Mouse (Mus musculus) inflammation-experienced regulatory T-cells, adult 6 months (primary cell): ENCODE results near the gene Poldip3. TPM values are rescaled to one million over a fixed set of nuclear protein-coding genes. Genes with fewer than 3 reads are reported as not detected.

Source experiments
- ATAC-seq: one replicate; pipeline ENCODE4 v1.8.0; 2017
- polyA plus RNA-seq, 3 experiments: library from polyadenylated mRNA; unstranded; fragments of 100-300 nt; shearing (Covaris generic); gene quantifications; one replicate each; pipeline ENCODE4 v1.2.1; 2017

Gene Poldip3
- polyA plus RNA-seq: 100 to 1,000 TPM; 162 to 203 (median 174) TPM

GRCm38 (mm10) chr15:83149196-83150072, at the start of gene Poldip3:
Gene Poldip3, minus strand, starts transcription at chr15:83149384.
- peak; percentile 81 for ATAC-seq

GRCm38 (mm10) chr15:83193413-83193812, 44.2 kb upstream of the Poldip3 start:
- ATAC-seq: no peak

GRCm38 (mm10) chr15:83182351-83182750, 33.2 kb upstream of the Poldip3 start:
- ATAC-seq: no peak

- ATAC-seq: no peak
Measured at GRCm38 (mm10) chr15:83181800-83182330, 32.7 kb upstream of the Poldip3 start.

GRCm38 (mm10) chr15:83180004-83180403, 30.8 kb upstream of the Poldip3 start:
- no peak for ATAC-seq

GRCm38 (mm10) chr15:83176653-83177052, 27.5 kb upstream of the Poldip3 start:
- no peak for ATAC-seq

GRCm38 (mm10) chr15:83173914-83174884, 25.0 kb upstream of the Poldip3 start:
- no peak for ATAC-seq

- peak; percentile 41 for ATAC-seq
Measured at GRCm38 (mm10) chr15:83172492-83173429, 23.6 kb upstream of the Poldip3 start, which contains the start of gene Cyb5r3. Gene Cyb5r3, minus strand, starts transcription at chr15:83172592.

GRCm38 (mm10) chr15:83171712-83172481, 22.7 kb upstream of the Poldip3 start:
- peak; percentile 93 for ATAC-seq

GRCm38 (mm10) chr15:83170956-83171659, 21.9 kb upstream of the Poldip3 start:
- no peak for ATAC-seq

GRCm38 (mm10) chr15:83169772-83170722, 20.9 kb upstream of the Poldip3 start:
- no peak for ATAC-seq

- ATAC-seq: no peak
Measured at GRCm38 (mm10) chr15:83168875-83169771, 19.9 kb upstream of the Poldip3 start.

- no peak for ATAC-seq
Measured at GRCm38 (mm10) chr15:83168311-83168710, 19.1 kb upstream of the Poldip3 start.

GRCm38 (mm10) chr15:83167550-83168065, 18.4 kb upstream of the Poldip3 start:
- ATAC-seq: no peak

GRCm38 (mm10) chr15:83167126-83167525, 17.9 kb upstream of the Poldip3 start:
- no peak for ATAC-seq

- ATAC-seq: no peak
Measured at GRCm38 (mm10) chr15:83166642-83167041, 17.5 kb upstream of the Poldip3 start.

- no peak for ATAC-seq
Measured at GRCm38 (mm10) chr15:83165526-83166315, 16.5 kb upstream of the Poldip3 start.
